Mouse (Mus musculus): ENCODE data around the gene Vps45. TPM values are rescaled to one million over a fixed set of nuclear protein-coding genes. Genes with fewer than 3 reads are reported as not detected.

The Vps45 gene
- total and polyA plus RNA-seq, 3 experiments: 20.6 to 92.0 (median 28.9) TPM

DNA sequence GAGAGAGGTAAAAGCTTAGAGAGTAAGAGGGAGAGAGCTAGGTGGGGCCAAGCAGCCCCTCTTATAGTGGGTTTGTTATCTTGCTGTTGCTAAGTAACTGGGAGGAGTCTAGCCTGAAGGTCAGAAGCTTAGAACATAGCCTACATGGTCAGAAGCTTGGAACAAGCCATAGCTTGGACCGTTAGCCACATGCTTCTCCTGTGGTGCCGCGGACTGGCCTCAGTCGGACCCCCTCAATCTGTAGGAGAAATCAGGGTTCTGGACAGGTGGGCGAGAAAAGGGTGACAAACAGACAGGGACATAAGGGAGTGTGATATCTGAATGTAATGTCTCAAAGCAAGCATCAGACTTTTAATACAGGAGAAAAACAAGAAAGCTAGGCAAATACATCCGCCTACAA is 10.8 kb upstream of the Vps45 start:
- no peak for TF ChIP-seq UBTF (IDR thresholded peaks at IDR 0.05; ENCODE audit: borderline replicate concordance, insufficient read depth, low read depth, low read length)
- TF ChIP-seq SMC3 (IDR thresholded peaks at IDR 0.05; ENCODE audit: low read depth, low read length): no peak
- TF ChIP-seq POLR2A (IDR thresholded peaks at IDR 0.05; ENCODE audit: control insufficient read depth in 1 of 2, insufficient read depth in 1 of 2, low read depth in 1 of 2, low read length in 2 of 2, poor library complexity in 1 of 2): no peak
- TF ChIP-seq RAD21 (IDR thresholded peaks at IDR 0.05; ENCODE audit: low read depth, low read length): no peak
- TF ChIP-seq USF2 (IDR thresholded peaks at IDR 0.05; ENCODE audit: borderline replicate concordance in 1 of 2, insufficient read depth in 1 of 2, low read depth in 1 of 2, low read length in 2 of 2): no peak
- no peak for TF ChIP-seq MYC (IDR thresholded peaks at IDR 0.05; ENCODE audit: low read depth, low read length)
- TF ChIP-seq MAFK (IDR thresholded peaks at IDR 0.05; ENCODE audit: borderline replicate concordance, low read depth, low read length): no peak
- no peak for TF ChIP-seq KAT2A (conservative IDR thresholded peaks at IDR 0.05; ENCODE audit: low read depth, low read length)
- TF ChIP-seq MAZ (IDR thresholded peaks at IDR 0.05; ENCODE audit: low read depth, low read length): no peak
- no peak for TF ChIP-seq CHD1 (IDR thresholded peaks at IDR 0.05; ENCODE audit: low read depth, low read length)
- TF ChIP-seq MAX (IDR thresholded peaks at IDR 0.05; ENCODE audit: low read length): no peak
- no peak for TF ChIP-seq MXI1 (IDR thresholded peaks at IDR 0.05; ENCODE audit: low read depth, low read length)
- TF ChIP-seq GABPA (IDR thresholded peaks at IDR 0.05; ENCODE audit: low read depth, low read length): no peak
- no peak for TF ChIP-seq RCOR1 (IDR thresholded peaks at IDR 0.05; ENCODE audit: low read depth, low read length)
- TF ChIP-seq ELF1 (IDR thresholded peaks at IDR 0.05; ENCODE audit: low read depth, low read length): no peak
- no peak for TF ChIP-seq MYB (IDR thresholded peaks at IDR 0.05; ENCODE audit: low read depth, low read length)
- H3K4me3 ChIP-seq (ENCODE audit: control insufficient read depth in 1 of 2, insufficient read depth in 1 of 2, low read depth in 2 of 2, low read length in 2 of 2): no peak overlapping the region
- H3K27ac ChIP-seq (ENCODE audit: control insufficient read depth, low read depth, low read length): no peak overlapping the region
- DNase-seq (ENCODE audit: low read depth, low spot score): no peak
- H3K9ac ChIP-seq (ENCODE audit: control insufficient read depth, low read depth, low read length, poor library complexity, severe bottlenecking): no peak overlapping the region
- H3K36me3 ChIP-seq (ENCODE audit: control insufficient read depth in 1 of 2, insufficient read depth in 2 of 2, low read length in 2 of 2): peaks cover 0 to 12% of the 10 kb centered on the region in 2 experiments; a peak in 2 of 4 replicates
- H3K79me2 ChIP-seq (ENCODE audit: control insufficient read depth, insufficient read depth, low read length, poor library complexity): no peaks in the 10 kb centered on the region
- peaks cover 7 to 16% of the 10 kb centered on the region in 2 experiments for H3K4me1 ChIP-seq (ENCODE audit: control insufficient read depth in 1 of 2, insufficient read depth in 2 of 2, low read length in 2 of 2)
- H3K9me3 ChIP-seq (replicated peaks; ENCODE audit: insufficient read depth, low read length): no peaks in the 10 kb centered on the region
- H3K27me3 ChIP-seq (ENCODE audit: control insufficient read depth in 1 of 2, insufficient read depth in 2 of 2, low read length in 2 of 2): no peaks in the 10 kb centered on the region

DNA sequence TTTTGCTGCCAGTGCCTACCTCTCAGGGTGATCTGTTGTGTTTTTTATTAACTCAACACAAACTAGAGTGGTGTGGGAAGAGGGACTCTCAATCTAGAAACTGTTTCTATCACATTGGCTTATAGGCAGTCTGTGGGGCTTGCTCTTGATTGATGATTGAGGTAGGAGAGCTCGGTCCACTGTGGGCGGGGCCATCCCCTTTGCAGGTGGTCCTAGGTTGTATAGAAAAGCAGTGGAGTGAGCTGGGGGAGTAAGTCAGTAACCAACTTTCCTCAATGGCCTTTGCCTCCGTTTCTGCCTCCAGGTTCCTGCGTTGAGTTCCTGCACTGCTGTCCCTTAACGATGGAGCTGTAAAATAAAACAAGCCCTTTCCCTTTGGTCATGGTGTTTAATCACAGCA is 8.5 kb upstream of the Vps45 start:
- no peak for TF ChIP-seq EP300 (IDR thresholded peaks at IDR 0.05; ENCODE audit: low read depth in 1 of 2, low read length in 2 of 2)
- no peak for TF ChIP-seq RCOR1 (IDR thresholded peaks at IDR 0.05; ENCODE audit: low read depth, low read length)
- TF ChIP-seq NRF1 (IDR thresholded peaks at IDR 0.05; ENCODE audit: insufficient read depth, low read depth, low read length, poor library complexity, severe bottlenecking): no peak
- TF ChIP-seq USF1 (IDR thresholded peaks at IDR 0.05; ENCODE audit: low read depth, low read length): no peak
- no peak for TF ChIP-seq ELF1 (IDR thresholded peaks at IDR 0.05; ENCODE audit: low read depth, low read length)
- TF ChIP-seq ZNF384 (IDR thresholded peaks at IDR 0.05; ENCODE audit: low read depth, low read length): no peak
- TF ChIP-seq TCF12 (IDR thresholded peaks at IDR 0.05; ENCODE audit: low read depth, low read length): no peak
- TF ChIP-seq BHLHE40 (IDR thresholded peaks at IDR 0.05; ENCODE audit: borderline replicate concordance, low read depth, low read length): no peak
- TF ChIP-seq KAT2A (conservative IDR thresholded peaks at IDR 0.05; ENCODE audit: low read depth, low read length): no peak
- TF ChIP-seq JUND (IDR thresholded peaks at IDR 0.05; ENCODE audit: low read depth, low read length): no peak
- TF ChIP-seq E2F4 (IDR thresholded peaks at IDR 0.05; ENCODE audit: borderline replicate concordance, low read depth, low read length): no peak
- TF ChIP-seq ZKSCAN1 (IDR thresholded peaks at IDR 0.05; ENCODE audit: low read depth, low read length): no peak
- no peak for TF ChIP-seq ETS1 (IDR thresholded peaks at IDR 0.05; ENCODE audit: low read depth, low read length)
- TF ChIP-seq TBP (IDR thresholded peaks at IDR 0.05; ENCODE audit: low read depth, low read length): no peak
- TF ChIP-seq USF2 (IDR thresholded peaks at IDR 0.05; ENCODE audit: borderline replicate concordance in 1 of 2, insufficient read depth in 1 of 2, low read depth in 1 of 2, low read length in 2 of 2): no peak
- no peak for TF ChIP-seq MXI1 (IDR thresholded peaks at IDR 0.05; ENCODE audit: low read depth, low read length)
- TF ChIP-seq MAX (IDR thresholded peaks at IDR 0.05; ENCODE audit: low read length): no peak
- TF ChIP-seq SIN3A (IDR thresholded peaks at IDR 0.05; ENCODE audit: low read length): no peak
- Histone ChIP-seq H3K36me3 (ENCODE audit: control insufficient read depth in 1 of 2, insufficient read depth in 2 of 2, low read length in 2 of 2) (peaks cover 0 to 23% of the 10 kb centered on the region in 2 experiments; a peak in 2 of 4 replicates), H3K9ac (ENCODE audit: control insufficient read depth, low read depth, low read length, poor library complexity, severe bottlenecking) (no peak overlapping the region), H3K79me2 (ENCODE audit: control insufficient read depth, insufficient read depth, low read length, poor library complexity) (no peaks in the 10 kb centered on the region), H3K9me3 (replicated peaks; ENCODE audit: insufficient read depth, low read length) (no peaks in the 10 kb centered on the region), H3K4me3 (ENCODE audit: control insufficient read depth in 1 of 2, insufficient read depth in 1 of 2, low read depth in 2 of 2, low read length in 2 of 2) (no peak overlapping the region), H3K27me3 (ENCODE audit: control insufficient read depth in 1 of 2, insufficient read depth in 2 of 2, low read length in 2 of 2) (no peaks in the 10 kb centered on the region), H3K4me1 (ENCODE audit: control insufficient read depth in 1 of 2, insufficient read depth in 2 of 2, low read length in 2 of 2) (peaks cover 9 to 22% of the 10 kb centered on the region in 2 experiments), H3K27ac (ENCODE audit: control insufficient read depth, low read depth, low read length) (no peak overlapping the region)
- no peak for DNase-seq (ENCODE audit: low read depth, low spot score)
